Mouse (Mus musculus): ENCODE data around the gene Man2a2.

Gene Man2a2

GRCm38 (mm10) chr7:80368635-80369421, 2.3 kb downstream of the Man2a2 start:
- no peak for DNase-seq

DNA sequence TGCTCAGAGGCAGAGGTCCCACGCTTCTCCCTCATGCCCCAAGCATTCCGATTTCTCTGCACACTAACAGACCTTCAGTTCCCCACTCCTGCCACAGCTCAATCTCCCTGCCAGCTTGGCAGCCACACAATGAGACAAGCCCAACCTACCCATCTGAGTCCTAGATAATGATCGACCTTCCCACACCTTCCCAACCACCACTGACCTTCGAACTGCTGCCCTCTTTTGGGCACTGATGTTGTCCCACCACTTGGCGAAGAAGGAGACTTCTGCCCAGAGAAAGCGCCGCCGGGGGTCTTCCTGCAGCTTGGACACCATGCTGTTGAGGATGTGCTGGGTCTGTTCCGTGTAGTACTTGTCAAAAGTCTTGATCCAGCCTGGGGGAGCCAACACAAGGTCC, 3.2 kb downstream of the Man2a2 start:
- DNase-seq = no peak

- DNase-seq = no peak
These were observed 3.9 kb downstream of the Man2a2 start for GRCm38 (mm10) chr7:80367232-80367631.

GRCm38 (mm10) chr7:80365759-80366158, 5.4 kb downstream of the Man2a2 start:
- DNase-seq = no peak

- DNase-seq = no peak
These were observed 10.7 kb downstream of the Man2a2 start for GRCm38 (mm10) chr7:80360435-80360834.

DNA sequence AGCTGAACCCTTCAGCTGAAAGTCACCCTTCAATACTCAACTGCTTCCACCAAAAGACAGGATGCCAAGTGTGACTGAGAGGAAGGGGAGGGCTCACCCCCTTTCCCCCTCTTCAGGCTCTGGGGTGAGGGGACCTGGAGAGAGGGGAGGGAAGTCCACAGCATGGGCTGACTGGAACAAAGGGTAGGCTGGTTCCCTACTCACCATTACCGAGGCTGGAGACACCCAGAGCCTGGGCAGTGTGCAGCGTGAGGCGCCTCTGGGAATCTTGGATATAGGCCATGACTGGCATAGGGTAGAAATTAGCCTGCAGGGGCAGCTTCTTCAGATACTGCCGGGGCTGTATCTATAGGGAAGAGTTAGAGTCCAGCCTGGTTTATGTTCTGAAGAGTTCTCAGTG, 13.1 kb downstream of the Man2a2 start:
- no peak for DNase-seq

- DNase-seq = no peak
These were observed 14.0 kb downstream of the Man2a2 start for GRCm38 (mm10) chr7:80357156-80357555.

DNA sequence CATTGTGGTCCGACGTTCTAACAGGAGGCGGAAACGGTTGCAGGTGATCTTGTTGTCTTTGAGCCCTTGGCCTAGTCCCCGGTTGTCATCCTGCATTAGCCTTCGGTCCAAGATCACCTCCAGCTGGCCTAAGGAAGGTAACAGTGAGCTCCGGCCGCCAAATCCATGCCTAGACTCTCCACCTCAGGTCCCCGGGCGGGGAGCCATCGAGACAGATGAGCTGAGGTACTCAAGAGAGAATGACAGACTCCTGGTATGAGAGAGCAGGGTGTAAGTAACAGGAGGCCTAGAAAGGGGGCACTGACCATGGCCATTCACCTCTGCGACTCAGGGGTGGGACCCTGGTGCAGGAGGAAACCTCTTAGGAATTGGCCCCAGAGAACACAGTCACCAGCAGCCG, 14.8 kb downstream of the Man2a2 start:
- DNase-seq = no peak

- no peak for DNase-seq
These were observed 18.3 kb downstream of the Man2a2 start for GRCm38 (mm10) chr7:80352920-80353319.

DNA sequence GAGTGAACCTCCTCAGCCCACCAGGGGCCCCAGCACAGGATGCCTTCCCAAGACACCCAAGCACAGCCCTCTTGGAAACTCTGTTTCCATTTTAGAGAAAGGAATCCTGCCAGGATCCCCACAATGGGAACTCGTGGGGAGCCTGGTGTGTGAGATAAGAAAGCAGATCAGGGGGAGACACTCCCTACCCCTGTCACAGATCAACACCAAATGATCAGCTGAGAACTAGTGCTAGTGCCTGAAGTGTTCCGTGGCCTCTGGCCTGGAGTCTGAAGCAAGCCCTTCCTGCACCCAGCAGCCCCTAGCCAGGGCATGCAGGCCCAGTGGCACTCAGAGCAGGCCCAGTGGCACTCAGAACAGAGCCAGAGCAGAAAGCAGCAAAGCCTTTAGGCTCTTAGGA, 20.4 kb downstream of the Man2a2 start:
- no peak for DNase-seq

DNA sequence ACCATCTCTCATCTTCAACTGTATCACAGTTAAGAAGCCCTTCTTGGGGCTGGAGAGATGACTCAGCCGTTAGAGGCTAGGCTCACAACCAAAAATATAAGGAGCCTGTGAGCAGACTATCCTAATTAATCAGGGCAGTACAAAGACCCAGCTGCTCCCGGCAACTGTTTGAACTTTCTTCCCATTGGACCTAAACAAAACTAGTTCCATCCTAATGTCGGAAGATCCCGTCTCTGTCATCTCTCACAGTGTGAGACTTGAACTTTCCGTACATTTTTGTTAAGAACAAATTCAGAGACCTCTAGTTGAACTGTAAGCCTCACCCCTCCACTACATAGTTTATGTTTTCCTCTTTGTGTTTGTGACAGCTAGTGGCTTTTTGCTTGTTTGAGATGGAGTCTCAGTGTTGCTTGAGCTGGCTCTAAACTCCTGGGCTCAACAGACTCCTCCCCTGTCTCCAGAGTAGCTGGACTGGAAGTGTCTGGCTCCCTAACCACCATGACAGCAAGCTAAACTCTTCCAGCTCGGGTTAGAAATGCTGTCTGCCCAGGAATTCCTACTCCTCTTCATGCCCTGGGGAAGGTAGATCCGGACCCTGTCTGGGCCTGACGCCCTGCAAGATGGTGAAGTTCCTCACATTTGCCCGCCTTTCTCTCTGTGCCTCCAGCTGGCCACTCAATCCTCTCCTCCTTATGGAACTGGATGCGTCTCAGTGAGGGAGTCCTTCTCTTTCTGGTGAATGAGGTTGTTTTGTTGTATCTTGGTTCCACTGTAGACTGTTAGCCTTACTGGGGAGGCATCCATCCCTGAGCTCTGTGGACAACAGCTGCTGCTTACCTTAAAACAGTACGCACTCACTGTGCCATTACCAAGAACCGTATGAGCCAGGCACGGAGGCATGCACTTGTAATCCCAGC, 23.2 kb downstream of the Man2a2 start:
- no peak for DNase-seq

DNA sequence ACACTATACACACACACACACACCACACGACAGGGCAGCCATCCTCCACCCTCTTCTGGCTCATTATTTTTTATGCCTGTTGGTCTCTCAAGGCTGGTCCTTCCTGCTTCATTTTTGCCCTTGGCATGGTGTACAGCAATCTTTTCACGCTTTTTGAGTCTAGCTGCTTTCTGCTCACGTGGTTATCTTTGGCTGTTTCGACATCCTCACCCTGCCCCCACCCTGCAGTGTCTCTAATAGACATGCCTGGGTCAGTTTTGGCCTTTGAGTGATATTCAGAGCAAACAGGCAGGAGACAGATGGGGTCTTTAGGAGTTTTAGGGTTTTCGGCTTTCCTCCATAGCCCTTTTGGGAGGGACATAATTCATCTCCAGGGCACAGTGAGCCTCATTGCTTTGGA, 24.3 kb downstream of the Man2a2 start:
- no peak for DNase-seq

DNA sequence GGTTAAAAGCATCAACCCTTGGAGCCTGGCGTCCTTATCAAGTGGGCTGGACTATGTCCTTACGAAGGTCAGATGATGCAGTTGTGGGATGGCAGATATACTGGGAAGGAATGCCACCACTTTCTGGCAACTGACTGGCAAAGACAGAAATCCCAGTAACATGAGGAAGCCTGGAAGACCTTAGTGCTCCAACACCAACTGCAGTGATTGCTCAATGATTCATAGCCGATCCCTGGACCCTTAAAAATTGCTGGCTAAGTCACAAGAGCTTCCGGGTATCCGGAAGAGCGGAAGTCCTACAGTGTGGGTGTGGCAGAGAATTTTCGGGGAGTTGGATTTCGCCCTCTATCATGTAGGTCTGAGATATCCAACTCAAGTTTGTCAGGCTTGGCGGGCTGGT, 25.0 kb downstream of the Man2a2 start:
- DNase-seq = no peak

- no peak for DNase-seq
These were observed 27.7 kb downstream of the Man2a2 start for GRCm38 (mm10) chr7:80343270-80344018.

DNA sequence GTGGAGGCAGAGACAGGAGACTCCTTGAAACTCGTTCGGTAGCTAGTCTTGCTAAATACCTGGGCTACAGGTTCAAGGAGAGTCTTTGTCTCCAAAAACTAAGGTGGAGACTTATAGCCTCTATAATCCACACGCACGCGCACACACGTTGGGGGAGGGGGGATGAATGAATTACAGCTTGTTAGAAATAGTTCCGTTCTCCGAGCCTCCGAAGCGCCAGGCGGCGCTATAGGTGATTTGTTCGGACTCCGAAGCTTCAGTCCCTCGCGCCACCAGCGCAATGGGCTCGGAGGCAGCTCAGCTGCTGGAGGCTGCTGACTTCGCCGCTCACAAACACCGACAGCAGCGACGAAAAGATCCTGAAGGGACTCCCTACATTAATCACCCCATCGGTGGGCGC, 28.3 kb downstream of the Man2a2 start, which contains the start of gene Hddc3:
Hddc3 (plus strand) TSS at position 247 of the 400 bp plus-strand sequence.
- peak; percentile 98 to 99 for DNase-seq

DNA sequence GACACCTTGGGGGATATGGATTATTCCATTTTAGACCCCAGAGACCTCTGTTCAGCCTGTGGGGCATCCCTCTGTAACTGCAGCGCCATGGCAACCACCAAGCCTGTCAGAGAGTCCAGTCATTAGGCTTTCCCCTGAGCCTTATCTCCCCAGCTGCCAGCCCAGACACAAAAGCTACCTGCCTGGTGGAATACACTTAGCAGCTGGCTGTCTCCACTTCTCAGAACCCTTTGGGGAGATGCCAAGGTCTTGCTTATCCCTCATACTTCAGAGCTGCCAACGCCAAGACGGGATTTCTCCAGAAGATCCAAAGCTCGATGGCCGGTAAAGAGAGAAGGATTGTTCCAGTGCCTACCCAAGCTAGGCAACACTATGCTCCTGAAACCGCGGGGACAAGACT, 29.4 kb downstream of the Man2a2 start:
- DNase-seq = no peak

- peak; percentile 69 to 72 for DNase-seq
These were observed 30.4 kb downstream of the Man2a2 start, which contains the start of gene Unc45a for GRCm38 (mm10) chr7:80340793-80341192. Gene Unc45a, minus strand, starts transcription at chr7:80341005.

DNA sequence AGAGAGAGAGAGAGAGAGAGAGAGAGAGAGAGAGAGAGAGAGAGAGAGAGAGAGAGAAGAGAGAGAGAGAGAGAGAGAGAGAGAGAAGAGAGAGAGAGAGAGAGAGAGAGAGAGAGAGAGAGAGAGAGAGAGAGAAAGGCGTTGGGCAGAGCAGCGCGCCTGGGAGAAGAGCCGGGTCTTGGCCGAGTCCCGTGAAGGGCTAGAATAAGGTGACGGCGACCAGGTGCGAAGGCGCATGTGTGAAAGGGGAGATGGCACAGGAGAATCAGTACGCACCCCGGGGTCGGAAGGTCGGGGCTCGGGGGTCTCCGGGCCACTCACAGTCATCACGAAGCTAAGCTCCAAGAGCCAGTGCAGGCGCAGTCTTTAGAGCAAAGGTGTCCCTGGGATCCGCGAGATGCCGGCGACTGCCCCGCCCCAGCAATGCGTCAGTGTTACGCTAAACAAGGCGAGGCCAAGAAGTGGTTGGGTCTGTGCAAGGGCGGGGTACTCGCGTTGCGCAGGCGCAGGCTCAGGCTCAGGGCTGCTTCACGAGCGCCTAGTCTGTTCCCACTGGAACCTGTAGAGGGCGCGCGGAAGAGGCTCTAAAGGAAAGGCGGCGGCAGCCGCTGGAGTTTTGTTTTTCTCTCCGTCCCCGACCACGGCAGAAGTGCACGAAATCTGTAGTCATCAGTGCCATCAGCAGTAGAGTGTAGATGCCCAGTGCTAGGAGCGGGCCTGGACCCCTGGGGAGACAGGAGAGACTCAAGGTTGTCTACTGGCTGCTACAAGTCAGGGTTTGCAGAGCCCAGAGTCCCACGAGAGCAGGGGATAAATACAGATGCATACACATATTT, 31.2 kb downstream of the Man2a2 start:
- peak; percentile 99 for DNase-seq

DNA sequence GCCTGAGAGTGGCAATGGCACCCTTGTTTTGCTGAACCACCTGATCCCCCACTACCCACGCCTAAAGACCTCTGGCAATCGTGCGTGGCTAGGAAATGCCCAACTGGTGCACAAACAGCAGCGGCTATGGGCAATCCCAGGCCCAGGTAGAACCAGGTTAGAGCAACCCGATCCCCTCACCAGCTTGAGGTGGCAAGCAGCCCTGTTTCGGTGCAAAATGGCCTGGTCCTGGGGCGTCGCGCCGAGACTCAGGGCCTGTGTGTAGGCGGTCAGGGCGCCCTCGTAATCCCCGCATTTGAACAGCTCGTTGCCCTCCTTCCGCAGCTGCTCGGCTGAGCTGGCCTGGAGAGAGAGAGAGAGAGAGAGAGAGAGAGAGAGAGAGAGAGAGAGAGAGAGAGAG, 31.8 kb downstream of the Man2a2 start:
- DNase-seq = peak; percentile 49 to 52

DNA sequence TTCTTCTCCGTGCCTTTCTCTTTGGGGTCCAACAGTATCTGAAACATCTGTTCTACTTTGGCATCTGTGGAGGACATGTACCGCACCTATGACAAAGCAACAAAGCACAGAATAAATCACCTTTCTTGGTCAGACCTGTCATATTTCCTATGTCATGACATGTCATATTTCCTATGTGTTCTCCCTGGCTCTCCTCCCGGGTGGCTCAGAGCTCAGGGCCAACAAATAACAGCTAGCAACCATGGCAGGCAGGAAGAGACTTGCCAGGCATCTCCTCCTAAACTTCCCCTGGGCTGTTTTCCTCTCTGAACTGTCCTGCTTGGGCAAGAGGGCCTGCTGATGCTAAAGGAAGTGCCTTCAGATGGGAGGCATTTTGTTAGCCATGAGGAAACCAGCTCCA, 34.2 kb downstream of the Man2a2 start:
- no peak for DNase-seq

DNA sequence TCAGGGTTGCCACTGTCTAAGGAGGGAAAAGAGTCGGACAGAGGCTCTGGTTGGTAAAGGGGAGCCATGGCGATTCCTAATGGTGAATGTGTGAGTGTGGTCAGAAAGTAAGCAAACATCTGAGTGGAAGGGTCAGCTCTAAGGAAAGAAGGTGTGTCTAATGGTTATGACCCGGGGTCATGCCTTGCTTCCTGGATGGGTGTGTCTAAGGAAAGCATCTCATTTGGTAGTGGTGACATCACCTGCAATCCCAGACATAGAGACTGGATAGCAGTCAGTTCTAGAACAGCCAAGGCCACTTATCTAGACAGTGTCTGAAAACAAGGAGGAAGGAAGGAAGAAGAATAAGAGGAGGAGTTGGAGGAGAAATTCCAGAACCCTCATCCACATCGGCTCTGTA, 36.3 kb downstream of the Man2a2 start:
- no peak for DNase-seq

DNA sequence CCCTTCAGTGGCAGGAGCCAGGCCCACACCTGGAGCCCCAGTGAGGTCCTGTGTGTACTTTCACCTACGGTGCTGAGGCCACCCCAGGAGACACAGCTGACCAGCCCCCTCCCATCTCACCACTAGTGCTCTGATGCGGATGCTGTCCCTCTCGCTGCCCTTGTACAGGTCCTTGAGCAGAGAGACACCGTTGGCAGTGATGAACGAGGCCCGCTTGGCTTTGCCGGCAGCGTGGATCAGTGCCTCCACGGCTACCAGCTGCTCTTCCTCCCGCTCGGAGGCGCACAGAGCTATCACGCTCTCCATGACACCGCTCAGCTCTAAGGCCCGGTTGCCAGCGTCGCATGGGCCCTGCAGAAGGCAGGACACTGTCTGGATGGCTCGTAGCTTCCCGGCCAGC, 39.7 kb downstream of the Man2a2 start:
- no peak for DNase-seq
